Mouse (Mus musculus) cerebellum, adult 11-12 months (tissue): ENCODE data around the gene Eif5a.

Experiments
- DNase-seq: peaks from one replicate; pipeline ENCODE4 v3.0.0; 2022

Eif5a gene

GRCm38 (mm10) chr11:69901406-69901846 is 20.3 kb downstream of the Eif5a start:
- peak; percentile 98 for DNase-seq

- peak; percentile 92 for DNase-seq
Observed at GRCm38 (mm10) chr11:69900471-69901405, 21.0 kb downstream of the Eif5a start, which contains the start of the genes 2810408A11Rik and Neurl4. Gene 2810408A11Rik, minus strand, starts transcription at chr11:69900987. Gene Neurl4, plus strand, starts transcription at chr11:69901072.

GRCm38 (mm10) chr11:69899870-69900269 is 21.9 kb downstream of the Eif5a start:
- no peak for DNase-seq

GRCm38 (mm10) chr11:69895291-69895690 is 26.5 kb downstream of the Eif5a start, which contains the start of gene Acap1:
Gene Acap1, minus strand, starts transcription at chr11:69895539.
- no peak for DNase-seq

GRCm38 (mm10) chr11:69894671-69895070 is 27.1 kb downstream of the Eif5a start:
- no peak for DNase-seq

- peak; percentile 23 for DNase-seq
Observed at GRCm38 (mm10) chr11:69891482-69891881, 30.3 kb downstream of the Eif5a start.

GRCm38 (mm10) chr11:69886907-69887635 is 34.7 kb downstream of the Eif5a start:
- DNase-seq, result no peak

GRCm38 (mm10) chr11:69884663-69885062 is 37.1 kb downstream of the Eif5a start:
- no peak for DNase-seq

- no peak for DNase-seq
Observed at GRCm38 (mm10) chr11:69884240-69884639, 37.5 kb downstream of the Eif5a start.

- no peak for DNase-seq
Observed at GRCm38 (mm10) chr11:69883527-69884151, 38.1 kb downstream of the Eif5a start.

- peak; percentile 28 for DNase-seq
Observed at GRCm38 (mm10) chr11:69883066-69883465, 38.7 kb downstream of the Eif5a start.

- DNase-seq, result peak; percentile 19
Observed at GRCm38 (mm10) chr11:69881787-69882670, 39.7 kb downstream of the Eif5a start.

- peak; percentile 77 for DNase-seq
Observed at GRCm38 (mm10) chr11:69880853-69881603, 40.7 kb downstream of the Eif5a start, which contains the start of gene Kctd11. Gene Kctd11, minus strand, starts transcription at chr11:69881406.

- DNase-seq, result peak; percentile 49
Observed at GRCm38 (mm10) chr11:69880506-69880852, 41.3 kb downstream of the Eif5a start.

GRCm38 (mm10) chr11:69879711-69880110 is 42.0 kb downstream of the Eif5a start:
- peak; percentile 41 for DNase-seq

GRCm38 (mm10) chr11:69878952-69879351 is 42.8 kb downstream of the Eif5a start:
- no peak for DNase-seq

- DNase-seq, result no peak
Observed at GRCm38 (mm10) chr11:69878399-69878798, 43.4 kb downstream of the Eif5a start.

- DNase-seq, result no peak
Observed at GRCm38 (mm10) chr11:69877878-69878277, 43.9 kb downstream of the Eif5a start, which contains the start of gene Tmem95. Gene Tmem95, minus strand, starts transcription at chr11:69878018.

GRCm38 (mm10) chr11:69876867-69877266 is 44.9 kb downstream of the Eif5a start:
- peak; percentile 79 for DNase-seq

- DNase-seq, result no peak
Observed at GRCm38 (mm10) chr11:69876186-69876585, 45.6 kb downstream of the Eif5a start.

- DNase-seq, result no peak
Observed at GRCm38 (mm10) chr11:69872451-69872850, 49.3 kb downstream of the Eif5a start.
